Mouse (Mus musculus) testis, postnatal 10 days (tissue): ENCODE measurements at regions not wholly inside any gene's neighbourhood (a gene's known extent, or its start where the extent isn't known, plus 50 kb on each side); places are given as distances from the start of the nearest gene placed in this dataset.

Experiments used
- DNase-seq: peaks from one replicate; pipeline ENCODE4 v3.0.0; 2021; ENCODE audit warnings: low spot score

DNA sequence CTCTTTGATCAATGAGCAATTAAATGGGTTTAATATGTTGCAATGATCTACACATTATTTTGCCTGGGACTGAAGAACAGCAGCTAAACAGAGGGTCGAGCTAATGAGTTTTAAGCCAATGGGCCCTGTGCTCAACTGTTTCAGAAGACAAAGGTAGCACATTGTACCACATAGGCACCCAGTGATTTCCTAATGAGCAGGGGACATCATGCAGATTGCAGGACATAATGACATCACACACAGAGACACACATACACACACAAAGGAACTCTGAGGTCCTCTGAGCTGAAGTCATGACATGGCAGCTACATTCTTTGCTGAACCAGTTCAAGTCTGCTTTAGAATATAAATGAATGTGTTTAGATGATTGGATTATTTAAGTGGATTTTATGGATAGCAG, 71.9 kb downstream of the Zfp330 start:
- DNase-seq = no peak

DNA sequence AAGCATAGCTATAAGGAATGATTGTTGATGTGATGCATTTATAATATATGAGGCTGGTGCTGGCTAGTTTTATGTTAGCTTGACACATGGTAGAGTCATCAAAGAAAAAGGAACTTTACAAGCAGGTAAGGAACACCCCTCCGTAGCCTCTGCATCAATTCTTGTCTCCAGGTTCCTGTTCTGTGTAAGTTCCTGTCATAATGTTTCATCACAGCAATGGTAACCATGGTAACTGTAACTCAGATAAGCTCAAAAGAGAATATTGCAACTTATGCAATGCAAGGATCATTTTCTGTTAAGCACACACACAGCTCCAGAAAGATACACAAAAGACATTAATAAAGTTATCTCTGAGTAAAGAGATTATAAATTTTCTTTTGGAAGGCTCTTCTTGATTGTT, 73.5 kb downstream of the Zfp330 start:
- no peak for DNase-seq

DNA sequence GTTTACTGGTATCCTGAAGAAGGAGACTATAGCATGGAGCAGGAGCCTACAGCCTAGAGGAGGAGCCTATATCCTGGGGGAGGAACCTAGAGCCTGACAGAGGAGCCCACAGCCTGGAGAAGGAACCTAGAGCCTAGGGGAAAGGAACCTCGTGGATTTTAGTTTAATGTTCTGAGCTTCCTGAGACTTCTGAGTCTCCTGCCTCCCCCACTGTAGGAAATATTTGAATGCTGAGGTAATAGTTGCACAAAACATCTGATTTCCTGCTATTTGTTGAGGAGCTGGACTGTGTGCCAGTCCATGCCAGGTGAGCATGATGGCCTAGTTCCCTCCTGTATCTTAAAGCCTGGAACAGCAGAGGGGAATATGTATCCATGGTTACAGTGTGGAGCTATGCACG, 74.7 kb downstream of the Zfp330 start:
- DNase-seq = no peak

DNA sequence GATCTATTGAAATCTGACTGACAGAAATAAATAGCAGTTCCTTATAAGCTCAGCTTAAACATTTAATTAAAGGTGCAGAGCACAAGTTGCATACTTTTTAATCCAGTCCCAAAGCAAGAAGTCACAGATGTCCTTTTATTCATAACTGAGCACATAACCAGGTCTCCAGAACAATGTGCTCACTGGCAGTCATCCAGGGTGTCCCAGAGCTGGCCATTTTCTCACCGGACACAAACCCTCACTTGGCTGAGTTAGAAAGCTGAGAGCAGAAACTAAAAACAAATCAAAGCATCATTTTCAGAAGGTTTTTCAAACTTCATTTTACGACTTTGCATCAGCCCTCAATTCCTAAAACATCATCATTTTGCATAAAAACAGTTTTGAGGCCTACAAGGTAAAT, 75.9 kb downstream of the Zfp330 start:
- DNase-seq = no peak

DNA sequence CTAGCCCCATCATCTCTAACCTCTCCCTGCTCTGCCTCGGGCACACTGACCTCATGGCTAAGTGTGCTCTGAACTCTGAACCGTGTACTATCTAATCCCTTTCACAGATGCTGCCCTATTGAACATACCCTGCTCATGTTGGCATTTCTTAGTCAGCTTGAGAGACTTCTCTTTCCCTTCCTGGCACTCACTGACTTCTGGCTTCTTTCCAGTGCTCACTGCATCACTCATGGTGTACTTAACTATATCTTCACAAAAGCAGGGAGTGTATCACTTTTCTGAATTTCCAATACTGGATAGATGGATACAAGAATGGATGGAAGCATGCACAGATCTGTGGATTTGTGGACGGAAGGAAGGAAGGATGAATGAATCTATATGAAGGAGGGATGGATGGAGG, 80.9 kb downstream of the Zfp330 start:
- DNase-seq = no peak

DNA sequence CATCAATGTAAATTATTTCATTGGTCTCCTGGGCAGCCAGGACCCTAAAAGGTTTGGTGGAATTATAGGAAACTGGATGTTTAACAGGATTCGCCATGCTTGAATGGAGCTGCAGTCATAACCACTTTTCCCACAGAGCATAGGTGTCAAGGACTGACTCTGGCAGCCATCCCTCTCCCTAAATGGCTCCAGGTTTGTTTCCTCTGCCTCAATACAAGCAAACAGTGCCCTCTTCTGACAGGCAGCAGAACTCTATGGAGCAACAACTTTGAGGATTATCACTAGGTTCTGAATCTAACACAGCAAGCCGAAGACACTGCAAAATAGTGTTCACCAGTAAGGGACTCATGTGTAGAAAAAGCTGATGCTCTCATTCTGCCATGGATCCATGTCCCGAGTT, 84.6 kb downstream of the Zfp330 start:
- DNase-seq = peak; percentile 57

DNA sequence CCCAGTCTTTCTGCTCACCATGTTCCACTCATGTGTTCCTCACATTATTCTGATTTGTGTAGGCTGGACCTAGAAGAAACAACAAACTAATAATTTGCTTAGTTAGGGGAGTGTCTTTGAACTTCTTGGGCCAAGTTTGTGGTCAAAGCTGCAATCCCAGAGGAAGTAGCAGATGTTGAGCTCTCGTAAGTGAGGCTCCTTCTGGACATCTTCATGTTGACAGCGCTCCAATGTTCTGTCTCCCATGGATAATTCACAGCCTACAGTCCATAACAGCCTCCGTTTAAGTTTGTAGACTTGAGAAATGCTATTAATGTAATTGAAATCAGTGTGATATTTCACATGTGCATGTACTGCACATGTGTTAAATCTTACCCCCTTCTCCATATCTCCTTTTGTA, 88.0 kb downstream of the Zfp330 start:
- no peak for DNase-seq

DNA sequence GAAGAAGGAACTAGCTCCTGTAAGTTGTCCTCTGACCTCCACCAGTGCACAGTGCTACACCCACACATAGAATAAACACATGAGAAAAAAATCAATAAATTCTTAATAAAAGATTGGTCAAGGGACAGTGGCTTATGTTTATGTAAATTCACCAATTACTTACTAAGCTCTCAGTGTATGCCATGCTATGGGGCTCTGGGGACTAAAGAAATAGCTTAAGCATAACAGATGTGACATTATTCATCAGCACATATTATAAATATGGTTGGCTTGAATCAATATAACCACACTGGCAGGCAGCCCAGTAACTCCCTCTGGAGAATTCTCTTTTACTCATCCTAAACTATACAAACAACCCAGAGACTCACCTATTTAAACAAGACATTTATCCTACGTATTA, 95.2 kb downstream of the Zfp330 start:
- no peak for DNase-seq

DNA sequence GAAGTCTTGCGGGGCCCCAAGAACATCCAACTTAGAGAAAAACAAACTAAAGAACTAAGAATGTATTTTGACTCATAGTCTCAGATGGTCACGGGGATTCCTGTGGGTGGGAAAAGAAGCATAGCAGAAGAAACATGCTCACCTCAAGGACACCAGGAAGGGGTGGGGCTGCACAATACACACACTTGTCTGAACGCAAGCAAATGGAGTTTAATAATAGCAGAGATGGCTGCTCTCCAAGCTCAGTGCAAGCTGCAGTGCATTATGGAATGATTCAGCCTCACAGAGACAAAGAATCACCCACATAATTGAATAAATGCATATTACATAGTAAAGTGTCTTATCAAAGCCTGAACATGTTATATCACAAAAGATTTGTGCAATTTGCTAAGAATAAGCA, 96.2 kb downstream of the Zfp330 start:
- DNase-seq = no peak

DNA sequence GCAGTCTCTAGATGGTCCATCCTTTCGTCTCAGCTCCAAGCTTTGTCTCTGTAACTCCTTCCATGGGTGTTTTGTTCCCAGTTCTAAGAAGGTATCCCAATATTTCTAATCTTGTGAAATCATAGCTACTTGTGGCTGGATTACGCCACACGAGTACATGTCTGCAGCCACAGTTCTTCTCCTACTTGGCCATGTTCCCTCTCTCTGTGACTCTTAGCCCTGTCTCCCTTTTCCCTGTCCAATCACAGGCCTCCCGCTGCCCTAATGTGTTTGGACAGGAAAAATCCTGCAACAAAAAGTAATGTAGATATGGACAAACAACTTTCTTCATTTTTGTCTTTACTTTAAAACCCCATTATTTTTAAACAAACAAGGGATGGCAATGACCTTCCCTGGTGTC, 104.7 kb downstream of the Zfp330 start:
- DNase-seq = no peak

DNA sequence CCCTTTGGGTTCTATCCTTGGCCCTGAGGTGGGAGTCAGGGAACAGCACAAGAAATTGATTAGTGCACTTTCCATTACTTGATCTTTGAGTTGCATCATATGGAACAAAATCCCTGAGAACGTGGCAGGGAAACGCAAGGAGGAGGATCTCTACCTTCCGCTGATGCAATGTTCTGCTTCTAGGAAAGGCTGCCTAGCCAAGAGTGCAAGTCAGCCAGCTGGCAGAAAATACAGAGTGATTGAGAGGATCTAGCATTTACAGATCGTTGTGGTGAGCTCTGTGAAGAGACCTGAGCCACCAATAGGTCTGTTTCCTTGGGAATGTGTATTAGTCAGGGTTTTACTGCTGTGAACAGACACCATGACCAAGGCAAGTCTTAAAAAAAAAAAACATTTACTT, 108.8 kb downstream of the Zfp330 start:
- DNase-seq = no peak

DNA sequence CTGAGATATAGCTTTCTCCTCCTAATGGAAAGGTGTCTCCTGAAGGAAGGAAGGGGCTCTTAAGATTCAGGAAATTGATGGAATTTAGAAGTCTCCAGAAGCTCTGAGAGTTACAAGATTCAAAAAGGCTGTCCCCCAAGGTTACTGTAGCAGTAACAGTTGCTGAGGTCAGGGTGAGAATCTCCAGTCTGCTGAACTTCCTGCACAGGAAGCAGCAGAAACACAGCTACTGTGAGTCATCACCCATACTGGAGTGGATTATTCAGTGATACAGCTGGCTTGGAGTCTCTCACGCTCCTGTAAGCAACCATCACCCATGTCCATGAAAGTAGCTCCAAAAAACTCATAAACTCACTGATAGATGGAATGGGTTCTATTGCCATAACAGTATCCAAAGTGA, 133.5 kb downstream of the Zfp330 start:
- DNase-seq = no peak

DNA sequence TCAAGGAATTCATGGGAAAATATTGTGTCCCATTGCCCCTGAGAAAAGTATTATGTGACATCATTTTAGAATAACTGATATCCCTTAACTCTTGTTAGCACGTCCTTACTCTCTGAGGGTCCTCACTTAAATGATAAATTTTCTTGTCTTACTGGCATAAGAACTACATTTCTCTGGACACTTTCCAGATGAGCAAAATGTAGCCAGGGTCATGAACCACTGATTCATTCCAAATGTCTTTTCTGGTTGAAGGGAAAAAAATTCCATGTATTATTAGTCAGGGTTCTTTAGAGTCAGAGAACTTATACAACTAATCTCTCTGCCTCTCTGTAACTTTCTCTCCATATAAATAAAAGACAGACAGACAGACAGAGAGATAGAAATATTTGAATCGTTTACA, 143.5 kb downstream of the Zfp330 start:
- no peak for DNase-seq

DNA sequence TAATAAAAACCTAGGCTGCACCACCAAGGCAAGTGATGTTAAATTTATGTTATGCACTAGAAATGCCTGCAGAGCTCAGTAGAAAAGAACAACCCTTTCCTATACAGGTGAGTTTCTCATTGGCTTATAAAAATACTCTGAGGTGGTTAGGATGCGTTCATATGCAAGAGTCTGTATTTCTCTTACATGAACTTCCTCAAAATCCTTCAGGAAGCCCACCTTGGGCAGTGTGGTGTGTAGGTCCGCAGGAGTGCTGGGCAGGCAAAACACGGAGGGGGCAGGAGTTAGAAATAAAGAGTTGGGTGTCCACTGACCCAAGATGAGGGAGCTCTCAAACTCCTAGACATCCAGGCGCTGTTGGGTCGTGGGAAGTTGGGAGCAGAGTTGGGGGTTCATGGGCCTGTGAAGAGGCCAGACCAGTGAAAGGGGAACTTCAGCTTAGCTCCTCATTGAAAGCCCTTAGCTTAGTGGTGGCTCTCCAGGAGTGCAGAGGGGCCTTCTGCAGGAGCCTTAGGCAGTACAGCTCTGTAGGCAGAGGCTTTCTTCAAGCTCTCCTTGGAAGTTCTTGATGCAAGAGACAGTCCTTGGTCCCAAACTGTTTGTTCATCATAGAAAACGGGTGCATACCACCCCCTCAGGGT, 150.0 kb downstream of the Zfp330 start:
- DNase-seq = no peak

DNA sequence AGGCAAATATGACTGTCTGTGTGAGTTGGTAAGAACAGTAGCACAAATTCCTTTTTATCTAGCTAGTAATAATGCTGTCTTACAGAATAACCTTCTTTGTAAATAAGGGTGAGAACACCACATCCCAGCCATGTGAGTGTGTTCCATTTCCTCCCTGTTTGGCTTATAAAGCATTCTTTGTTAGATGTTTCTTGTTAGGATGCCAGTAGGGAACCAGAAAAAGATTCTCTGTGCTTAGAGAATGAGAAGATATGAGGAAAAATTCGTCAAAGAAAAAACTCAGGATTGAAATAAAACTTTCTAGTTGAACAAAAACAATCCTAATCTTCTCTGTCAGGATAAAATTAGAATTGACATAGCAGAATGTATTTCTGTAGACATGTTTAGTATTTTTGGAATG, 155.3 kb downstream of the Zfp330 start:
- no peak for DNase-seq

DNA sequence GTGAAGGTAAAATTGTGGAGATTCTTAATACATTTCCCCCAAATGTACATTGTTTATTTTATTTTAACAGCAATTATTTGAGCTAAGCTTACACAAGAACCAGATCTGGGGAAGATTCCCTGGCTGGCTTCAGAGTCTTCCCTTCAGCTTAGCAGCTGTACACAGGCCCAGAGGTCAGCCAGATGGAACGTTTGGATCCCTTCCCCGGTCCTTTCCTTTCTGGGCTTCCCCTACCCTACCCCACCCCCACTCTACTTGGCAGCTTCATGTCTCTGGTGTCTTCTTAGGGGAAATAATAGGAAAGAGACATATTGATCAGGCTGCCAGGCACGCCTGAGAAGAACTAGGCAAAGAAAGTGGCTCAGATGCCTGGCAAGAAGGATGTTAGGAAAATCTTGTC, 172.4 kb downstream of the Zfp330 start:
- peak; percentile 58 for DNase-seq

DNA sequence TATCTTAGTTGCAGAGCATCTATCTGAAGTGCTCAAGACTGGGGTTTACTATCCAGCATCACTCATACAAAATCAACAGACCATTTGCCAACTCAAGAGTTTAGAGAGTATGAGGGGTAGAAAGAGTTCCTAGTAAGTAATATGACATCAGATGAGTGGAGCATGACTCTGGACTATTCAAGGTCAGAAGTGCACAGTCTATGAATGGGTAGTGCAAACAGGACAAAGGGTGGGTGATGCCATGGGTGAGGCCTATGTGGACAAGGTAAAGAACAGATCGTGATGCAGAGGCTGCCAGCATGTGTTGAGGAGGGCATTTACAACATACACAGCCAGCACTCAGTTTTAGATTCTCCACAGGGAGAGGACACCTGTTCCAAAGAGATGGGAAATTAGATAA, 170.4 kb upstream of the Il15 start:
- DNase-seq = no peak

DNA sequence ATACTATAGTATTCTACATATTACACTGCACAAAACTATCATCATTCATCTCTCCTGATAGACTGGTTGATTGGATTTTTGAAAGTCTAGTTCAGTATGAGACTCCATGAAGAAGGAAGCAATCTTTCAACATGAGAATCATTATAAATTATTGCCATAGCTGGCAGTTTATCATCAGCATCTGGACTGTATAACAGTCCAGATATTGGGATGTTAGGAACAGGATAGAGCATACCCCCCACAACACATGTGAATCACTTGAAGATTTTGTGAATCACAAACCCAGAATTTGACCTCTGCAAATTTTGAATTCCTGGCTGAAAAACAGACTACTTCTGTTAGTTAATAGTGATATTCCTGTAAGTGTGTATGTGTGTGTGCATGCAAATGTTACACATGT, 135.1 kb upstream of the Il15 start:
- DNase-seq = no peak

DNA sequence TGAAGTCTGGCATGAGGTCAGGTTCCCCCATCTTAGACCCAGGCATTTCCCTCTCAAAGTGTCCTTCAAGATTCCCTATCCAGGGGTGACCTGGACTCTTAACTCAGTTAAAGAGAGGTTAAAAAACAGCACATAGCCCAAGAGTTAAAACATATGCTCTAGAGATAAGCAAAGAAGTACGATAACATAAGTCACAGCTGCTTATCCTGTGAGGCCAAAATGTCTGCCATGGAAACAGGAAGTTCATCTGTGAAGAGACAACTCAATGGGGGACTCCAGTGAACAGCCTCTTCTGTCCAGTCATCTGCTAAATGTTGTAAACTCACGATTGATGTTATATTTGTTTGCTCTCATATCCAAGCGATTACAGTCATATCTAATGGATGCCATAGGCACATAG, 126.1 kb upstream of the Il15 start:
- no peak for DNase-seq

DNA sequence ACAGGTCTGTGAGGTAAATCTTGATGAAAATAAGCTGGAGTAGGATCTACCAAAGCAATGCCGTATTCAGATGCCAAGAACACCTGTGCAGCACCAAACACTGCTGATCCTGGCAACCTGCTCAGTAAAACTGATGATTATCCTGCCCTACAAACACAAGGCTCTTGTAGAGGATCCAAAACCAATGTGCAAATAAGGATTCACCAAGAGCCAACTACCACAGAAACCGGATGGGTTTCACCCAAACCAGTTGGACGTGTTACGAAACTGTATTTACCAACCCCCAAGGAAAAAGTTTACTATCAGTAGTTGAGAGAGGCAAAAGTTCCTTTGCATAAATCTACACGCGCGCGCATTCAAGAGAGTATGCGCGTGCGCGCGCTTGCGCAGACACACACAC, 120.8 kb upstream of the Il15 start:
- no peak for DNase-seq

DNA sequence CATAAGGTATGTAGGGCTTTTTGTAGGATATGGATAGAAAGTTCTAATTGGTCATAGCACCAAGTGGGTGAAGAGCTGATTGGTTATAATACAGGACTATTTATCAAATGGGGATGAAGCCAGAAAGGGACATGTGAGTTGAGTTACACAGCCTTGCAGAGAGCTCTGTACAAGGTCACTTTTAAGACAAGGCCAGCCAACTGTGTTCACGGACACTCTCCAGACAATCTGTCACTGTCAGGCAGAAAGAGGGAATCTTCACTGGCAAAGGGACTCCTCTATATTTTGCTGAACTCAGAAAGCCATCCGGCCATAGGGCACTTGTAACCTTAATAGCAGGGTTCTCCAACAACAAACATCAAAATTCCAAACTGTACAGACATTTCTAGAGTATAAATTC, 95.5 kb upstream of the Il15 start:
- no peak for DNase-seq

DNA sequence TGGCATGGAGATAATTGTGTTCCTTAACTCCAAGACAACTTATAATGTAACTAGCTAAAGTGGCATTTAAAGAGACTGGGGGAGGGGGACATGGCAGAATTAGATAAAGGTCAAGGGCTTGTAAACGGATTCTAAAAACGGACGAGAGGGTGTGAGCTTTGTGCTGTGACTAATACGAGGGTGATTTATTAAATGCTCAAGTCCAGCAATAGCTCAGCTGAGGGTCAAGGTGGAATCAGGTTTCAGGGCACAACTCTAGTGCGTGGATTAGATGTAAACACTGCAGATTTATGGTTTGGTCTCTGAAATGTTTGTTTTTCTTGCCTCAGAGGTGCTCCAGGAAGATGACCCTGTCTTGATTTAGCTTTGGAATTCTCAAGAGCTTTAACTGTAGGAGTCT, 74.8 kb upstream of the Il15 start:
- DNase-seq = no peak

DNA sequence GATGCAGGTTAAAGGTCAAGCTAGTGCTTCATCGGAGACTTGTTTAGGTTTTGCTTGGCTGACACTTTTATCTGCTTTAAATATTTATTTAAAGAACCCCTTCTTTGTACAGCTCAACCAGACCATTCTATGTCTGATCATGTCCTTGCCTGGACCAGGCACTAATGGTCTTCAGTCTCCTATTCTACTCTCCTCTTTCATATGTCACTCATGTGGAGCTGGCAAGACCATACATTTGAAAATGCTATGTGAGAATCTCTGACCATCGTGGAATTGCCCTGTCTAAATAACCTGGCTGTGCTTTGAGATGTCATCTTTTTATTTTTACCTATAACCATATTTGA, 74.4 kb upstream of the Il15 start:
- DNase-seq = no peak

DNA sequence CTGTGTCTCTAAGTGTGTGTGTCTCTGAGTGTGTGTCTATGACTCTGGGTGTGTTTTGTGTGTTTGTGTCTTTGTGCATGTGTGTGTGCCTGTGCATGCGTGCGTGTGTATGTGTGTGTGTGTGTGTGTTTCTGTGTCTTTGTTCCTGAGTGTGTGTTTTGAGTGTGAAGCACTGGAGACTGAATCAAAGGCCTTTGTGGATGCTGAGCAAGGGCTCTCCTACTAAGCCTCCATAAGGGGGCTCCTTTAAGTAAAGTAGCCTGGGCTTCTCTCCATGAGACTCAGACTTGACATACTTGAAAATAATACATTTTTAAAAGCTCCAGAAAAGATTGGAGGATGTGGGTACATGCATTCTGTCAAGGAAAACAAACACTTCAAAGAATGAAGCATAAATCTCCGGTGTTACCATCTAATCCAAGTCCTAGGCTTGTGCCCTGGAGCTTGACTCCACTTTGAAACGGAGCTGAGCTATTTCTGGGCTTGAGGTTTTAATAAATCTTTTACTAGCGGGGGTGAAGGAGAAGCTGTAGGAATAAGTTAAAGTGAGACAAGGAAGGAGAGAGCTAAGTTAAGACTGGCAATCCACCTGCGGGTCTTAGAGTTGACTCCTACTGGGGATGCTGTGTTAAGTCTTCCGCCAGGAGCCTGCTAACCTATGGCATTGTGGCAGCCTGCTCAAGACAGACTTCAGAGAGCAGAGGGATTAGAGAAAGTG, 73.8 kb upstream of the Il15 start:
- DNase-seq = no peak
